Mouse (Mus musculus) G1E (cell line): Measurements from ENCODE around the gene Pdzd7.

Experiments used
- CTCF ChIP-seq: IDR thresholded peaks from 2 replicates; pipeline ENCODE4 v1.5.1; 2012; ENCODE audit warnings: low read depth, low read length, inconsistent platforms, mixed read lengths
- GATA1 ChIP-seq: IDR thresholded peaks from 2 replicates; pipeline ENCODE4 v1.6.1; 2012; ENCODE audit warnings: borderline replicate concordance, low read length, inconsistent platforms, mixed read lengths
- TAL1 ChIP-seq: conservative IDR thresholded peaks from 2 replicates; pipeline ENCODE4 v1.6.1; 2012; ENCODE audit warnings: low read depth, low read length, inconsistent platforms, mixed read lengths

- TF ChIP-seq CTCF (peak; percentile 47; the same call in 1 of the 2 replicates), TAL1 (0 out of 2 replicates have a peak, but pooled peaks have one; percentile 18), GATA1 (no peak)
These were observed 18.2 kb upstream of the Pdzd7 start for GRCm38 (mm10) chr19:45063565-45064292.
